Mouse (Mus musculus) liver, postnatal 0 days (tissue): ENCODE measurements around the gene Fxyd5. TPM values are rescaled to one million over a fixed set of nuclear protein-coding genes. Genes with fewer than 3 reads are reported as not detected.

Experiments
- ATAC-seq: fragments of 200-750 bp; cut with Nextera tagmentation; 2 replicates; pipeline ENCODE4 v1.8.0; 2017; ENCODE audit warnings: mild to moderate bottlenecking, moderate library complexity
- DNase-seq: peaks from one replicate; pipeline ENCODE4 v3.0.0-alpha.2; 2016
- H3K27ac ChIP-seq: fragments of 300-500 bp; sonication (generic); 2 replicates; pipeline ENCODE4 v1.5.1; 2014; ENCODE audit warnings: antibody characterized with exemption, moderate library complexity, mild to moderate bottlenecking, low read depth
- H3K27me3 ChIP-seq: fragments of 300-500 bp; sonication (generic); 2 replicates; pipeline ENCODE4 v1.6.1; 2014; ENCODE audit warnings: low read length, control low read depth, mixed read lengths; ENCODE audit not compliant: insufficient read depth
- H3K36me3 ChIP-seq: fragments of 300-500 bp; sonication (generic); replicated peaks from 2 replicates; pipeline ENCODE4 v1.6.1; 2014; ENCODE audit warnings: mild to moderate bottlenecking, control low read depth, low read length, moderate library complexity, mixed read lengths; ENCODE audit not compliant: insufficient read depth
- H3K4me1 ChIP-seq: fragments of 300-500 bp; sonication (generic); 2 replicates; pipeline ENCODE4 v1.6.1; 2014; ENCODE audit warnings: antibody characterized with exemption, mild to moderate bottlenecking, control low read depth; ENCODE audit not compliant: insufficient read depth
- H3K4me2 ChIP-seq: fragments of 300-500 bp; sonication (generic); 2 replicates; pipeline ENCODE4 v1.6.1; 2014; ENCODE audit warnings: low read depth, mild to moderate bottlenecking, low read length, moderate library complexity, mixed read lengths
- H3K4me3 ChIP-seq: fragments of 300-500 bp; sonication (generic); 2 replicates; pipeline ENCODE4 v1.5.1; 2014; ENCODE audit warnings: low read depth, low read length
- H3K9ac ChIP-seq: fragments of 300-500 bp; sonication (generic); replicated peaks from 2 replicates; pipeline ENCODE4 v1.6.1; 2014; ENCODE audit warnings: mild to moderate bottlenecking, moderate library complexity
- H3K9me3 ChIP-seq: fragments of 300-500 bp; sonication (generic); 2 replicates; pipeline ENCODE4 v1.6.1; 2016; ENCODE audit warnings: mild to moderate bottlenecking, control low read depth, low read length, mixed read lengths
- CTCF ChIP-seq: sonication (generic); IDR thresholded peaks from 2 replicates; pipeline ENCODE4 v1.5.1; 2016; ENCODE audit warnings: antibody characterized with exemption, low read depth
- EP300 ChIP-seq: IDR thresholded peaks from 2 replicates; pipeline ENCODE4 v1.6.1; 2016; ENCODE audit warnings: antibody characterized with exemption, low read depth, mild to moderate bottlenecking
- WGBS: fragments of 180-500 bp; shearing (Covaris S2); extraction: QIAGEN DNeasy Blood & Tissue Kit; methylation state at CpG from one replicate; pipeline ENCODE4 v1.1.7; 2014; ENCODE audit not compliant: insufficient replicate concordance; 5-methylcytosine and 5-hydroxymethylcytosine counted together
- polyA plus RNA-seq: library from polyadenylated mRNA; unstranded; fragments of >200 nt; fragmentation: Nextera tagmentation; extraction: Ambion mirVana; gene quantifications from 2 replicates; pipeline ENCODE4 v1.2.1, GENCODE M21; 2015

Fxyd5 gene
- polyA plus RNA-seq, 1 experiment from 2014 or later: 29.4 TPM

DNA sequence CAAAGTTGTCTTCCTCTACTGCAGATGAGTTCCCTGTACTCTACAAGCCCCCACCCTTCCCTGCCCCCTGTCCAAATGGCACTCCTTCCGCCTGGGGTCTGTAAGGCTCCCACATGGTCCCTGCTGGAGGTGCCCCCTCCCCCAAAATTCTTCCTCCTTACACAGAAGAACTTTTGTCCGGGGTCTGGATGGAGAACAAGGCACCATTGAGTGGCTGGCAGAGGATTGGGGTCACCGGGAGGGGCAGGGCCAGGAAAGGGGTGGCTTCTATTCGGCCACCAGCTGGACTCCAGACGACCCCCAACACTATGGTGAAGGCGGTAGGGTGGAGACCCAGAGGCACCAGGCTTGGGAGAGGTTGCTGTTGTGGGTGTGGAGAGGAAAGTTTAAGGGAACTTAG, 35.2 kb upstream of the Fxyd5 start:
- no peaks in the 10 kb centered on the region for H3K4me1 ChIP-seq
- H3K9me3 ChIP-seq: no peaks in the 10 kb centered on the region
- WGBS: 53% methylated on average over 6 of the region's 6 CpGs
- no peak overlapping the region for H3K27ac ChIP-seq
- no peaks in the 10 kb centered on the region for H3K27me3 ChIP-seq
- no peak for ATAC-seq
- H3K4me3 ChIP-seq: no peak overlapping the region
- no peak for DNase-seq
- TF ChIP-seq CTCF: no peak
- TF ChIP-seq EP300: no peak
- H3K36me3 ChIP-seq: no peaks in the 10 kb centered on the region
- H3K4me2 ChIP-seq: no peak overlapping the region
- no peak overlapping the region for H3K9ac ChIP-seq

DNA sequence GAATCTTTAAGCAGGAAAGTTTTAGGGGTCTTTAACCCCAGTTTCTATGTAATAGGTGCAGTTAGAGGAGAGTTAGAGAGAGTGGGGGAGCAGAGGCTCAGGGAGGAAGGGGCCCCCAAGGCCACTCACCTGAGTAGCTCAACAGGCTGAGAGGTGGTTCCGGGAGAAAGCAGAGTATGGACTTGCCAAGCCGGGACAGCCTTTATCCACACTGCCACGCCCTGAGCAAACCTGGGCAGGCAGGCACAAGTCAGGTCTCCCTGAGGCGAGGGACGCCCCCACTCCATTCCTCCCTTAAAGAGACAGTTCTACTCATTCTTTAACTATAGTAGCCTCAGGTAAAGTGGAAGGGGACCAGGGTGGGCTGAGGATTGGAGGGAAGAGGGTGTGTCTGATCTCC, 34.2 kb upstream of the Fxyd5 start, which contains the start of gene Fxyd3:
Gene Fxyd3 (minus strand): TSS at position 213 of the 400 bp plus-strand sequence.
- Histone ChIP-seq H3K4me3 (no peak within 1 kb of the TSS), H3K27ac (no peak within 1 kb of the TSS), H3K36me3 (no peaks in the 10 kb centered on the region), H3K4me2 (no peak within 1 kb of the TSS), H3K27me3 (no peaks in the 10 kb centered on the region), H3K4me1 (no peaks in the 10 kb centered on the region), H3K9ac (no peak within 1 kb of the TSS), H3K9me3 (no peaks in the 10 kb centered on the region)
- WGBS: 42% methylated on average over 5 of the region's 5 CpGs
- TF ChIP-seq EP300 (no peak), CTCF (no peak)
- ATAC-seq (no peak), DNase-seq (no peak)

DNA sequence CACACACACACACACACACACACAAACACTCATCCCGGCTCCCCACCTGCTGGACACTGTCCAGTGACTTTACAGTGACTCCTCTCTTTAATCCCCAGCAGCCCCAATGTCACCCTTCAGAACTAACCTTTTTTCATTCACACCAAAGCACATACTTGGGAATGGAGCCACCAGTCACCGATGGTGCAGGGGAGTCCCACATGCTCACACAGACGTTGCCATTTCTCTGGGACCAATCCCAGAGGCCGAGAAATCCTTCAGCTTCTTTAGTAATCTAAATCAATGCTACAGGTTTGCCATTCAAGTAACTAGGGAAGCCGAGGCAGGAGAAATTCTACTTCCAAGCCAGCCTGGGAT, 32.4 kb upstream of the Fxyd5 start:
- Histone ChIP-seq H3K27ac (no peak overlapping the region), H3K4me2 (no peak overlapping the region), H3K4me3 (no peak overlapping the region), H3K4me1 (no peaks in the 10 kb centered on the region), H3K9me3 (no peaks in the 10 kb centered on the region), H3K9ac (no peak overlapping the region), H3K27me3 (no peaks in the 10 kb centered on the region), H3K36me3 (no peaks in the 10 kb centered on the region)
- no peak for TF ChIP-seq CTCF
- no peak for TF ChIP-seq EP300
- DNase-seq: no peak
- WGBS: 55% methylated on average over 5 of the region's 5 CpGs
- ATAC-seq: no peak

DNA sequence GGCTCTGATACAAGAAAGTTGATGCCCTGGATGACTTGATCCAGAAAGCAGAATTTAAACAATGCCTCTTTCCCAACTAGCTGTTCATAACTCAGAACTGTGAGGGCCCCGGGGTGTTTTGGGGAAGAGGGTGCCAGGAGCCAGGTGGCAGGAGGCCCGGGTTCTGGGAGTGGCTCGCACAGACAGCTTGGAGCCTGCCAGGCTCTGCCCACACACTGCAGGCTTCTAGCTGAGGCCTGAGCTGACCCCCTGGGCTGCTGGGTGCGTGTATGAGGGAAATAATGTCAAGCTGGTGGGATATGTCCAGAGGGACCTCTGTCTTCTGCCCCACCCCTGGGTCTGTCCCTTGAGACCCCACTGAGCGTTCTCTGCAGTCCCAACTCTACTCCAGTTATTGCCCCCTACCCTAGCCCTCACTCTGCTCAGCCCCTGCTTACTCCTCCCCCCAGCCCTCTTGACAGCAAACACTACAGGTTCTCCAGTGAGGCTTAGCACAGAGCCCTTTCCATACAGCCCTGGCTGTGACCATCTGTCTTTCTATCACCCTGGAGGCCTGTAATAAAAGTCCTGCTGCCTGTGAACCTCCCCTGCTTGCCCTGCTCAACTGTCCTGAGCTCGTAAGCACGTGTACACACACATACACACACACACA, 31.9 kb upstream of the Fxyd5 start:
- H3K27me3 ChIP-seq: no peaks in the 10 kb centered on the region
- 62% methylated on average over 7 of the region's 7 CpGs for WGBS
- DNase-seq: no peak
- no peak for ATAC-seq
- no peaks in the 10 kb centered on the region for H3K36me3 ChIP-seq
- H3K9me3 ChIP-seq: no peaks in the 10 kb centered on the region
- H3K27ac ChIP-seq: no peak overlapping the region
- H3K4me1 ChIP-seq: no peaks in the 10 kb centered on the region
- H3K4me3 ChIP-seq: no peak overlapping the region
- TF ChIP-seq CTCF: no peak
- no peak for TF ChIP-seq EP300
- H3K9ac ChIP-seq: no peak overlapping the region
- no peak overlapping the region for H3K4me2 ChIP-seq

DNA sequence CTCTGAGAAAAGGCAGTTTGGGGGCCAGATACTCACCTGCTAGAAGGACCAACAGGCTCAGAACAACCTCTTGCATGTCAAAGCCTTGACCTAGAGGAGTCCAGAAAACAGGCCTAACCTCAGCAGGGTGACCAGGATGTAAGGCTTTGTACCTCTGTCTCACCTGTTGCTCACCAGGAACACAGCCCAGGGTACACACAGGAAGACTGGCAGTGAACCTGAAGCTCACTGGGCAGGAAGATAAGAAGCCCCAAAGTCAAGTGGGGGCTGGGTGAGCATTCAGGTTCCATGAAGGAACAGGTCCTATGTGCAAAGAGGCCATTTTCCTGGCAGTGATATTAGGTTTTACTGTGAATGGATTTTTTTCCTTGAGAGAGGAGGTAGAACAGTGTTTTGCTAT, 31.3 kb upstream of the Fxyd5 start:
- Histone ChIP-seq H3K27ac (no peak overlapping the region), H3K27me3 (no peaks in the 10 kb centered on the region), H3K36me3 (no peaks in the 10 kb centered on the region), H3K4me3 (no peak overlapping the region), H3K9me3 (no peaks in the 10 kb centered on the region), H3K4me1 (no peaks in the 10 kb centered on the region), H3K9ac (no peak overlapping the region), H3K4me2 (no peak overlapping the region)
- no peak for ATAC-seq
- no peak for DNase-seq
- no peak for TF ChIP-seq EP300
- no peak for TF ChIP-seq CTCF

DNA sequence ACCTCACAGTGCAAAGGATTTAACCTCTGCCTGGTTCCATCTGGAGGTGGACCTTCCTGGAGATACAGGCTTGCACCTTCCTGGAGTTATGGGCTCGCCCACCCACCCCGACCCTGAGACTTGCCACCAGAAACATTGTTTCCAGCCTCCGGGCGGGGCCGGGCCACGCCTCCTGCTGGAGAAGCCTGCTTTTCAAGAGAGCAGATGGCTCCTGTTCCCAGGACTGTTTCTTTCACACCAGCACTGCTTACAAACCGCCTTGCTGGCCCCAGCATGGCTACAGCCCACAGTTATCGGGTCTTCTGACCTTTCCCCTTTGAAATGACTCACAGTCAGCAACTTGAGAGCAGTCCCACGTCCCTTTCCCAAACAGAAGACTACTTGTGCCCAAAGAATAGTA, 30.0 kb upstream of the Fxyd5 start:
- no peak for TF ChIP-seq CTCF
- TF ChIP-seq EP300: no peak
- Histone ChIP-seq H3K4me2 (no peak overlapping the region), H3K27ac (no peak overlapping the region), H3K9me3 (no peaks in the 10 kb centered on the region), H3K27me3 (no peaks in the 10 kb centered on the region), H3K36me3 (no peaks in the 10 kb centered on the region), H3K4me3 (no peak overlapping the region), H3K9ac (no peak overlapping the region), H3K4me1 (no peaks in the 10 kb centered on the region)
- DNase-seq: no peak
- WGBS: 61% methylated on average over 9 of the region's 9 CpGs
- ATAC-seq: no peak

DNA sequence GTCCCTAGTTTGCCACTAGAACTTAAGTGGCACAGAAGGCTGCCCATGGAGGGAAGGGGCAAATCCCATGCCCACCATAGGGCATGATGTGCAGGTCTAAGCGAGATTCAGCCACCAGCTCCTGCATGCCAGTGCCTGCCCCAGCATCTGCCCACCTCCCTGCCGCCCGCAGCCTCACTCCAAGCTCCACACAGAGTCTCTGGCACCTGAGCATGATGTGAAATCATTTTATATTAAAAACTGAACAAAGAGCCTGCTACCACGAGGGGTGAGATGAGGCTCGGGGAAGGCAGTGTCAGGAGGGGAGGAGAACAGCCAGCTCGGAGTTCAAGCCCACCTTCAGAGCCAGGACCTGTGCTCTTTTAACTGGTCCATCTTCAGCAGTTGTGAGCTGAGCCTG, 28.0 kb upstream of the Fxyd5 start:
- Histone ChIP-seq H3K36me3 (no peaks in the 10 kb centered on the region), H3K4me2 (no peak overlapping the region)
- WGBS: 76% methylated on average over 6 of the region's 6 CpGs

More for the DNA sequence above, 28.0 kb upstream of the Fxyd5 start:
- no peaks in the 10 kb centered on the region for H3K27me3 ChIP-seq
- H3K27ac ChIP-seq: no peak overlapping the region
- no peak overlapping the region for H3K9ac ChIP-seq
- H3K4me3 ChIP-seq: no peak overlapping the region
- no peaks in the 10 kb centered on the region for H3K4me1 ChIP-seq
- DNase-seq (no peak), ATAC-seq (no peak)
- no peaks in the 10 kb centered on the region for H3K9me3 ChIP-seq
- TF ChIP-seq EP300 (no peak), CTCF (no peak)
